Mouse (Mus musculus) myocyte (in vitro differentiated cells): ENCODE data around the gene Pikfyve.

Experiments
- SRF ChIP-seq: IDR thresholded peaks from one replicate; pipeline ENCODE4 v1.6.1; 2011; ENCODE audit warnings: low read depth; ENCODE audit not compliant: control insufficient read depth, insufficient read length
- TCF12 ChIP-seq: IDR thresholded peaks from one replicate; pipeline ENCODE4 v1.6.1; 2011; ENCODE audit warnings: mild to moderate bottlenecking, control low read depth; ENCODE audit not compliant: poor library complexity, insufficient read depth, severe bottlenecking

GRCm38 (mm10) chr1:65178902-65179432 lies 7.5 kb upstream of the Pikfyve start:
- TF ChIP-seq TCF12 (no peak), SRF (peak; percentile 56)
